Mouse (Mus musculus) urinary bladder, postnatal 4 days (tissue): ENCODE measurements around the gene Lgmn.

Experiments
- DNase-seq, 2 experiments: peaks; one replicate each; pipeline ENCODE4 v3.0.0; 2021 to 2022; ENCODE audit warnings: low spot score in 2 of 2

The Lgmn gene

GRCm38 (mm10) chr12:102345031-102345815 is 94.4 kb downstream of the Lgmn start:
- DNase-seq = no peak
